Mouse (Mus musculus): ENCODE results near the gene Clcc1.

The Clcc1 gene

GRCm38 (mm10) chr3:108702789-108703188 is 49.1 kb downstream of the Clcc1 start:
- DNase-seq, result no peak

- DNase-seq, result no peak
Measured at GRCm38 (mm10) chr3:108711296-108711695, 57.6 kb downstream of the Clcc1 start.

GRCm38 (mm10) chr3:108713065-108713675 is 59.5 kb downstream of the Clcc1 start:
- no peak for DNase-seq

DNA sequence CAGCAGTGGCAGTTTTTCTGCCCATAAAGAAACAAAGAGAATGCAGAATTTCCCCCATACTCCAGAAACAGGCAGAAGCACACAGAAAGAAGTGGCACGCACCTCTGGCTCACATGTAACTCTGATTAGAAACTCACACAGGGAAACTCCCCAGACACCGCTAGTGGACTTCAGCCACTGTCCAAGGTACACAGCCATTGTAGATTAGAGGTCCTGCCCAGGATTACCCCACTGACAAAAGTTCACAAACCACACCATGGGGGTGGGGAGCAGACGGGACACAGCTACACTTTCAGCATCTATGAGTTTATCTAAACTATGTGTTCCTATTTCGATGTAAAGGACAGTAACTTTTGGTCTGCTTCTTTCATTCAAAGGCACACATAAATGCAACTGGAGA is 61.1 kb downstream of the Clcc1 start:
- no peak for DNase-seq

- no peak for DNase-seq
Measured at GRCm38 (mm10) chr3:108717896-108718502, 64.3 kb downstream of the Clcc1 start.

DNA sequence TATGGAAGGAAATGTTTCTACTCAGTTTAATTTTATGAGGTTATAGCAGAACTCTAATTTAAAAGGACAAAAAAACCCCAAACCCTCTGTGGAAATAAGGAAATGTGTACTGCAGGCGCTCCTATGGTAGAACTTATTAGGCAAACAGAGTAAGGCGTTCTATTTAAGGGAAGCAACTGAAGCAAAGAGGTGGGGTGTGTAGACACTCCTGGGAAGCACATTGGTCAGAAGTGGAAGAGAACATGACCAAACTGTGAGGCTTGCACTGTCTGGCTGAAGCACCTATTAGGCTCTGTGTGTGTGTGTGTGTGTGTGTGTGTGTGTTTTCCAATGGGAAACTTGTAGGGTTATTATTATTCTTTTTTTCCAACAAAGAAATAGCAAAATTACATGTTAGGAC is 65.6 kb downstream of the Clcc1 start:
- no peak for DNase-seq

- DNase-seq, result no peak
Measured at GRCm38 (mm10) chr3:108719761-108720160, 66.0 kb downstream of the Clcc1 start.

DNA sequence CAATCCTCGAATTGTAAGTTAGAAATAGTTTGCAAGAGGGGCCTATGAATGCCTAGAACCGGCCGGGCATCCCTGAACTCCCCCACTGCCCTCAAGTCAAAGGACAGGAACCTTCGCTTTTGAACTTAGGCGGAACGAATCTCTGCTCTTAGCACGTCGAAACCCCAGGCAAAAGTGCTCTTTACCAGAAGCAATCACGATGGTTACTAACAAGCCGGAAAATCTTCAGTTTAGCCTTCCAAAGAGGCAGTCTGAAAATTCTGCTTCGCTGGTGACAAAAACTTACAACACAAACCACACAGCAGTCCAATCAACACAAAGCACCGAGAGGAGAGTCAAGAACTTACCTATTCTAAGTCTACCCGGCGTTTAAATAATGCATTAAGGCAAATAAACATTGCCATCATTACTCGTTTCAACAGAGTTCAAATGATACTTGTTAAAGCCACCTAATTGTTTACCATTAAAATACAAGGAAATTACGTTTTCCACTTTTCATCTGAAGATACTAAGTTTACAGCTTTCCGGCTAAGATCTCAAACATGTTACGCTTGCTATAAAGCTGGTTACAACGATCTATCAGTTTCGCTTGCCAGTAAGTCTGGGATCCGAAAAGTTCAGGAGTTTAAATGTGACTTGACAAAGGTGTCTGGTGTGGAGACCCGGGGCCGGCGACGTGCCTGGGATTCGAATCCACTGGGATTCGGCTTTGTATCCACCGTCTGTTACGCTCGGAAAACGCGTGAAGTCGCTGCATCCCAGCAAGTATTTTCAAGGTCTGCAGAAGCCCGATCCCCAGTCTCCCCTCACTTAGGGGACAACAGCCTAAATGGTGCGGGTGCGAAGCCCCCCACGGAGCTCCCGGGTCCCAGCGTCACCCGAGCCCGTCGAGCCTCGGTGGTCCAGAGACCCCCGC is 67.6 kb downstream of the Clcc1 start:
- DNase-seq, result no peak

DNA sequence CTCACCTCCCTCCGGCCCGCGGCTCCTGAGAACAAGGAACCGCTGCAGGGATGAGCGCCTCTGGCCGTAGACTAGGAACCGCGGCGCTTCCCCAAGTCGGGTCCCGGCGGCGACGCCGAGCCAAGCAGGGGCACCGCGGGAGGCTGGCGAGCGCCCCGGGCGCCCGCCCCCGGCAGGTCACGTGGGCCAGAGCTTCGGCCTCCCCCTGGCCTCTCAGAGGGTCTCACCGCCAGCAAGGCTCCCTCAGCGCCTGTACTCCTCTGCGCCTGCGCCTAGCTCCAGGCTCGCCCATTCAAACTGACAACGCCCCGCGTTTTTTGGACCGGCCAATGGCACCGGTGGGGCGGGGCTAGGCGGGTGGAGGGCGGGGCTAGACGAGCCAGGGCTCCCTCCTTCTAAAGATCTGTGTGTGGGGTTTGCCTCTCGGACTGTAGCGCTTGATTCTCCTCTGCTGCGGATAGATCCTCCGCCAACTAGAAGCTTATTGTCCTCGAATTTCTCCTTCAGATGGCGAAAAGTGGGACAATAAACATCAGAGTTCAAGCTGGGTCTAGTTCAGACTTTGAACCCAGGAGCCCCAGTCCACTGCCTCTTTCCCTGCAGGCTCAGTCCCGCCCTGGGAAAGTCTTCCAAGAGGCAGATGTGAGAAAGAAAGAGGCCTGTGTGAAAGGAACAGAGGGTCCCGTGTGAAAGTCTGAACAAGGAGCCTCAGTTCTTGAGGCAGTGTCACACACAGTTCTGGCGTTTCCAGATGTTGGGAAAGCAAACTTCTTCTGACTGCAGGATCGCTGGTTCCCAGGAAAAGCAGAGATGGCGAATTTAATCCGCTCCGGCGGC is 68.5 kb downstream of the Clcc1 start, which contains the start of gene Gpsm2:
Gene Gpsm2, minus strand, starts transcription at position 274 of the 837 bp plus-strand sequence.
- DNase-seq, result peak; percentile 87

DNA sequence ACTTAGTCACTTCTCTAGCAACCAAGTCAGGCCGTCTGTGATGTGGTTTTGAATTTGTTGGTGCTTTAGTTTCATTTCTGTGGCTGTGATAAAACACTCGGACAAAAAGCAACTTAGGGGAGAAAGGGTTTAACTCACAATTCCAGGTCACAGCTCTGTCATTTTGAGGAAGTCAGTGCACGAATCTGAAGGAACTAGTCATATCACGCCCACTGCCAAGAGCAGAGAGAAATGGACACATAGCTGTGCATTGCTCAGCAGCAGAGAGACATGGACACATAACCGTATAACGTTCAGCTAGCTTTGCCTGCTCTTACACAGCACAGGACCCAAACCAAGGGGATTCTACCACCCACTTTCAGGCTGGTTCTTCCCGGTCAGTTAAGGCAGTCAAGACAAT is 72.7 kb downstream of the Clcc1 start:
- no peak for DNase-seq

GRCm38 (mm10) chr3:108727344-108727743 is 73.6 kb downstream of the Clcc1 start:
- DNase-seq, result no peak

GRCm38 (mm10) chr3:108727776-108728175 is 74.1 kb downstream of the Clcc1 start:
- DNase-seq, result no peak

Measured in cerebellum, adult 11-12 months (tissue).